Mouse (Mus musculus): Measurements from ENCODE around the gene Zfp612. TPM values are rescaled to one million over a fixed set of nuclear protein-coding genes. Genes with fewer than 3 reads are reported as not detected.

Zfp612 gene
- total RNA-seq, 2 experiments from 2014 or later = 19.1 to 22.5 TPM

DNA sequence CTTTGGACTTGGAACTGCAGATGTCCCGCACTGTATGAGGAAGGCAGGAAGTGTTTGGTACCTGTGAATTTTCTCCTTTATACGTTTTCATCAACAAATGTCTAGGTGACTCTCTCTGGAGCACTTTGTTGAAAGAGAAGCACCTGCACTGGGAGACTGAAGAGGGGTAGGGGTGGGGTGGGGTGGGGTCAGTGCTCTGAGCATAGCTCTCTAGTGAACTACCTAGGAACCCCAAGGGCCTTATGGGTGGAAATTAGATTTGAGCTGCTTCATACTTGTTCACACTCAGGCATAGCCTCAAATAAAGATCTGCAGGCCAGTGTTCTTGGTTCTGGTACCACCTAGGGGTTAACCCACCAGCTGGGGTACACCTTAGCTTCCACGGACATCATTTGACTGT, 23.1 kb downstream of the Zfp612 start, which contains the start of gene Gm17720:
Gene Gm17720, minus strand, starts transcription at position 101 of the 400 bp plus-strand sequence.
- intact Hi-C loops (cut with DNase I) = no loop called here
- no peak for DNase-seq (ENCODE audit: extremely low spot score in 1 of 2, low spot score in 2 of 2)

DNA sequence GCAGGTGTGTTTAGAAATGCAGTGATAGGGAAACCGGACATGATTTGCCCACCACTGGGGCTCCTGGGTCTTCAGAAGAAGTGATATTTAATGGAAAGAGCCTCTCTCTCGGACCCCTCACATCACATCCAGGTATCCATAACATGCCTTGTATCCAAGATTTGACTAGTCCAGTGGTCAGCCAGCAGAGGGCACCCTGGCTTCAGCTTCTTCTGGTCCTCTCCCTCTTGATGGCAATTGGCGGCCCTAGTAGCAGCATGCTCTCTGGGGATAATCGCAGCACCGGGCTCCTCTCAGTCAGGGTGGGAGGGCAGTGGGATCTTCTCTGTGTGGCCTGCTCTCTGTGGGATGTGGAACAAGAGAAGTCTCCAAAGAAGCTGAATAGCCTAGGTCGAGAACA, 40.2 kb downstream of the Zfp612 start:
- intact Hi-C loops (cut with DNase I) = loop anchor here (10.0 kb wide), 1 partner anchor 485 kb away; no protein-coding TSS in a partner anchor
- DNase-seq (ENCODE audit: extremely low spot score in 1 of 2, low spot score in 2 of 2) = peak in 1 of 2 experiments; percentile 51

DNA sequence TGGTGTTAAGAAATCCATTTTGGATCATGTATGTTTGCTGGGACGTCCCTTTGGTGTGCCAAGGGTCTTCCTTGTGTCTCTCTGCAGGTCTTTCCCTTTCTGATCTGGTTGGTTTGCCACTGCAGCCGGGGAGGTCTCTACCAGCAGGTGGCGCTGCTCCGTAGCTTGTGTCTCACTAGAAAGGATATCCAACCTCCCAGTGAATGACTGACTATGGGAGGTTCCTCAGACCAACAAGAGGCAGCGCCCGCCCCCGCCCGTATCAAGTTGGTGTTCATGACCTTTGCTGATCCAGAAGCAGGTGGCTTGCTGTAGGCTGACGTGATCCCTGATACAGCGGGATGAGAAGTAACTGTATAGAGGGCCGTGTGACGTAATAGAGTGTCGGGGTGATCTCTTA, 51.0 kb downstream of the Zfp612 start:
- intact Hi-C loops (cut with DNase I) = no loop called here
- DNase-seq (ENCODE audit: extremely low spot score in 1 of 2, low spot score in 2 of 2) = peak; percentile 71 to 80

DNA sequence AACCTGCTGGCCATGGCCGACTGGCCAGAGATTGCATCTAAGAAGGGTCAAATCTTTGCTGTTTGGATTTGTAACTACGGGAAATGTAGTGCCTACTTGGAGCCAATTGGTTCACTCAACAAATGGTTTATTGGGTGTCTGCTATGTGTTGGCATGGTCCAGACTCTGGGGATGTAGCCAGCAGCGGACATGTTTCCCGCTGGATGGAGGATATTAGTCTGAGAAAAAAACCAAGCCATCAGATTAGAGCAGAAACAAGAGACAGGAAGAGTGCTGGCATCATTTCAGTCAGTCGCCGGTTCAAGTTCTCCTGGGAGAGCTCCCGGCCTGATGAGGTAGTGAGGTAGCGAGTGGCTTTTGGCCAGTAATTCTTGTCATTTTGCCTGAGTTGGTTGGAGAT, 54.7 kb downstream of the Zfp612 start:
- intact Hi-C loops (cut with DNase I) = no loop called here

DNA sequence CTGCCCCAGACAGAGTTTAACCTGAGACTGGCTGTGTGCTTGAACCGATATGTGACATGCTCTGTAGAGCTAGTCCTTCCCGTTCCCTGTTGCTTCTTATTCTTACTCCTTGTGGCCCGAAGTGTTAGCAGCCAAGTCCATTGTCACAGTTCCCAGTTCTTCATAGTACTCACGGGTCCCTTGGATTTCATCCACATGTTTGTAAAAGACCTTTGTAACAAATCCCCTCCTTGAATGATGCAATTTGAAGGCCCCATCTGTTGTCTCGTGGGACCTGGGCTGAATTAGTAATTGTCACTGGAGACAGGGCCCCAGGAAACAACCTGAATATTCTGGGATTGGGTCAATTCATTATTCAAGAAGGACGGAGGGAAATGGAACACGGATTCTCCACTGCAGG, 56.0 kb downstream of the Zfp612 start:
- intact Hi-C loops (cut with DNase I) = no loop called here
- no peak for DNase-seq (ENCODE audit: extremely low spot score in 1 of 2, low spot score in 2 of 2)

More for the DNA sequence above, 54.7 kb downstream of the Zfp612 start:
- DNase-seq (ENCODE audit: extremely low spot score in 1 of 2, low spot score in 2 of 2) = no peak

DNA sequence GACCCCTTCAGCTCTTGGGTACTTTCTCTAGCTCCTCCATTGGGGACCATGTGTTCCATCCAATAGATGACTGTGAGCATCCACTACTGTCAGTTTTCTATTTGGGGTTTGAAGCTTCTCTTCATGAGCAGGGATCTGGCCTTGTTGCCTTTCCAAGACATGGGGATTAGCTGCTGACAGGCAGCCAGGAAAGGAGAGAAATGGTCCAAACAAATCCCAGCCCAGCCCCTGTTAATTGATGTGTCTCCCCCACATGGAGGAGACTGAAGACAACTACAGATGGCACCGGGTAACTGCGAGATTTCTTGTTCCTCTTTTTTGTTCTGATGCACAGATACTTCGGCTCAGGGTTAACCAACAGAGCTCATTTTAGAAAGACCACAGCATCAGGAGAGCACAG, 60.6 kb downstream of the Zfp612 start:
- no peak for DNase-seq (ENCODE audit: extremely low spot score in 1 of 2, low spot score in 2 of 2)

DNA sequence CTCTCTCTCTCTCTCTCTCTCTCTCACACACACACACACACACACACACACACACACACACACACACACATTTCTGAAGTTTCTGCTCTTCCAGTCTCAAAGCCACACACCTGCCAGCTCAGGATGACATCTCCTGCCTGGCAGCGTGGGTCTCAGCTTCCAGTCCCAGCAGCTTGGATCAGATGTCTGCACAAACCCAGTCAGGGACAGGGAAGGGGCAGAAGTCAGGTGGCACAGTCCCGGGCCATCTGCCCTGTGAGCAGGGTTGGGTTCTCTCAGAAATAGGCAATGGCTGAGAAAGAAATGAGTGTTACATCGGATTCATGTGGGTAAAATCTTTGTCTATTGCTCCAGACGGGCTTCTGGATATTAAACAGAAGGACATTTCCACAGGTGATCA, 61.2 kb downstream of the Zfp612 start:
- no peak for DNase-seq (ENCODE audit: extremely low spot score in 1 of 2, low spot score in 2 of 2)

More for the DNA sequence above, 60.6 kb downstream of the Zfp612 start:
- intact Hi-C loops (cut with DNase I) = no loop called here

More for the DNA sequence above, 61.2 kb downstream of the Zfp612 start:
- intact Hi-C loops (cut with DNase I) = no loop called here

Other genes with a start within 250 kb of the Zfp612 start
- gene Phlpp2, start 211.2 kb upstream of the Zfp612 start, total RNA-seq (2021) = 10 to 100 TPM; 29.5 to 29.8 TPM
- under 1 TPM in 1 of 2 experiments, not detected in 1; 0.30 TPM for gene Marveld3, start 117.5 kb upstream of the Zfp612 start, total RNA-seq (2021)
- gene Tat, start 89.3 kb upstream of the Zfp612 start, total RNA-seq (2021) = not detected
- gene Chst4, start 40.0 kb upstream of the Zfp612 start, total RNA-seq (2021) = not detected
- gene Gm21964, start 21.5 kb downstream of the Zfp612 start, total RNA-seq (2021) = not detected
- gene Gm17720, start 23.0 kb downstream of the Zfp612 start, total RNA-seq (2021) = not detected
- 10 to 100 TPM; 59.2 to 70.7 TPM for gene Calb2, start 88.5 kb downstream of the Zfp612 start, total RNA-seq (2021)
- 1 to 10 TPM; 5.1 to 5.3 TPM for gene Cmtr2, start 135.9 kb downstream of the Zfp612 start, total RNA-seq (2021)
- gene Hydin, start 187.2 kb downstream of the Zfp612 start, total RNA-seq (2021) = under 1 TPM; 0.24 to 0.26 TPM

All from left cerebral cortex, postnatal 10 days (tissue).